Mouse (Mus musculus) erythroid progenitor cell, adult 5-6 weeks (primary cell): ENCODE results near the gene Ttll11. TPM values are rescaled to one million over a fixed set of nuclear protein-coding genes. Genes with fewer than 3 reads are reported as not detected.

ENCODE experiments used
- ATAC-seq: replicated peaks from 2 replicates; pipeline ENCODE4 v1.8.0; 2016; ENCODE audit warnings: moderate number of reproducible peaks, mild to moderate bottlenecking, moderate TSS enrichment, inconsistent platforms; ENCODE audit not compliant: poor library complexity, low FRiP score, severe bottlenecking
- total RNA-seq, 2 experiments: library from RNA; stranded (forward) in 1 of 2; stranded (reverse) in 1 of 2; fragments of 150-400 nt in 1 of 2; fragments of 186-747, 209-891 nt in 1 of 2; gene quantifications; 2 replicates each; pipeline versions ENCODE4 v1.2.3 to v1.2.4; 2015 to 2017; ENCODE audit warnings: low replicate concordance in 2 of 2

The Ttll11 gene
- total RNA-seq, 2 experiments from 2014 or later = not detected

- ATAC-seq = no peak
These were observed 190.1 kb downstream of the Ttll11 start for GRCm38 (mm10) chr2:35789362-35790326.

DNA sequence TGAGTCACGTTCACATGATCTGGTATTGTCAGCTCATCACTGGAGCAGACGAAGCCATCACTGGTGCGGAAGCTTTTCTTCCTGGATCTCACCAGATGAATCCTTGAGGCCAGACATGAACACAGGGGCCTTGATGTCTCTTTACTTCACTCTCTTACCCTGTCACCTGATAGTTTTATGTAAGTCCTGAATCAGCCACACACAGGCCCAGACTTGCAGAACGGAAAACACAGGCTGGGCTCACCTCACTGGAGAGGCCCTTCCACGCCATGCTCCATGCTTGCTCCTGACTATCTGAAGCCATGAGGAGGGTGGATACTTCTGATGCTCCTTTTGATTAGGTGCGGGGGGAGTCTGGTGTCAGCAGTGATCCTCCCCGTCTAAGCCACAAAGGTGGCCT is 193.8 kb downstream of the Ttll11 start:
- no peak for ATAC-seq

DNA sequence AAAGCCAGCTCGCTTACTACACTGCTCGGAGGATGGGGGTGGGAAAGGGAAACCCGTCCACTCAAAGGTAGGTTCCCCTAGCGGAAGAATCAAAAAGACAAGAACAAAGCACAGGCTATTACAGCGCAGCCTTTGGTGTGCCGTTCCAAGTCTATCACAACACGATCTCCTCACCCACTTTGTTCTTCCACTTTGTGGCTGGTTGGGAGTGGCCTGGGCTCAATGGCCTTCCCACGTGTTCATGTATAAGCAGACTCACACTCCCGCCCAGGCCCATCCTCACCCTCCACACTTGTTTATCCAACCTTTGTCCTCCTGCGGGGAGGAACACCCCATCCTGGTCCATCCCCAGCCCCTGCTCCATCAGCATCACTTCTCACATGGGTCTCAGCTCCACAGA is 196.3 kb downstream of the Ttll11 start:
- no peak for ATAC-seq

DNA sequence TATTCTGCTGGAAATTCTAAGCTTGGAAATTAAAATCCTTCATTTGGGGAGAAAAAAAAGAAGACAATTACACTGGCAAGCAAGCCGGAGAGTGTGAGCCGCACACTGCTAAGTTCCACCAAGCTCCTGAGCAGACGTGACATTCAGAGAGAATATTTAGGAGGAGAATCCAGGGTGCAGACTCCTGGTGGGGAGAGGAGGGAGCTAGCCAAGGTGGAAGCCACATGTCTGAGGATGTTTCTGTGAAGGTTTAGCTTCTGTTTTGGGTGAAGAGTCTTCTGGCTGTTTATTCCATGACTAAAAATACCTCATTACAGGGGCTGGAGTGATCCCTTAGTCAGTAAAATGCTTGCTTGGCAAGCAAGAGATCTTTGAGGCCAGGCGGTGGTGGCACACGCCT is 200.4 kb downstream of the Ttll11 start:
- no peak for ATAC-seq

DNA sequence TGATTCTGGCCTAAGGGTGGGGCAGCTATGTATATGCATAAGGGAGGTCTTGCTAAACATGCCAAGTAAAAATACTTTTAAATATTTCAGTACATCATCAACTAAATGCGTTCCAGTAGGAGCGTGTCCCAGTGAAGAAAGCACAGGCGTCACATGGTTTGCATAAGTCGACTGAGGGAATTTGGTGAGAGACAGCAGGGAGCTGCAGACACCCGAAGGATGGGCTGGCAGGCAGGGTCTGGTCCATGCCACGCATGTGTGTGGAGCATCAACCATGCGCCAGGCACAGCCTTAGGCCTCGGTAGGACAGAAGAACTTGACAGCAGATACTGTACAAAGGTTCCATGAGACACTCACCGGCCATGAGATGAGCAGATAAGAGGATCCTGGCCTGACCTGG is 202.8 kb downstream of the Ttll11 start:
- no peak for ATAC-seq

- no peak for ATAC-seq
These were observed 204.1 kb downstream of the Ttll11 start for GRCm38 (mm10) chr2:35775651-35776055.

DNA sequence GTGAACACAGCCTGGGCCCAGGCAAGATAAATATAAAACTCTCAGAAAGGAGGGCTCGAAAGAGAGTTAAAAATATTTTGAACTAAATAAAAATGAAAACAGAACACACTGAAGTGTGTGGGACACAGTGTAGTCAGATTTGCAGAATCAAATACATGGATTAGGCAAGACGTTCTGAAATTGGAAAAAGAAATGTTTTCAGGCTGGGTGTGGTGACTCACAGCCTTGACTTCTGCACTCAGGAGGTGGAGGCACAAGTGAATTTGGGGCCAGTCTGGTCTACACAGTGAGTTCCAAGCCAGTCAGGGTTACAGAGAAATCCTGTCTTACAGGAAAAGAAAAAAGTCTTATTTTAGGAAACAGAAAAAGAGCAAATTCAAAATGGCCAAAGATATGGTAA is 209.2 kb downstream of the Ttll11 start:
- ATAC-seq = no peak

GRCm38 (mm10) chr2:35769398-35769797 is 210.3 kb downstream of the Ttll11 start:
- ATAC-seq = no peak

DNA sequence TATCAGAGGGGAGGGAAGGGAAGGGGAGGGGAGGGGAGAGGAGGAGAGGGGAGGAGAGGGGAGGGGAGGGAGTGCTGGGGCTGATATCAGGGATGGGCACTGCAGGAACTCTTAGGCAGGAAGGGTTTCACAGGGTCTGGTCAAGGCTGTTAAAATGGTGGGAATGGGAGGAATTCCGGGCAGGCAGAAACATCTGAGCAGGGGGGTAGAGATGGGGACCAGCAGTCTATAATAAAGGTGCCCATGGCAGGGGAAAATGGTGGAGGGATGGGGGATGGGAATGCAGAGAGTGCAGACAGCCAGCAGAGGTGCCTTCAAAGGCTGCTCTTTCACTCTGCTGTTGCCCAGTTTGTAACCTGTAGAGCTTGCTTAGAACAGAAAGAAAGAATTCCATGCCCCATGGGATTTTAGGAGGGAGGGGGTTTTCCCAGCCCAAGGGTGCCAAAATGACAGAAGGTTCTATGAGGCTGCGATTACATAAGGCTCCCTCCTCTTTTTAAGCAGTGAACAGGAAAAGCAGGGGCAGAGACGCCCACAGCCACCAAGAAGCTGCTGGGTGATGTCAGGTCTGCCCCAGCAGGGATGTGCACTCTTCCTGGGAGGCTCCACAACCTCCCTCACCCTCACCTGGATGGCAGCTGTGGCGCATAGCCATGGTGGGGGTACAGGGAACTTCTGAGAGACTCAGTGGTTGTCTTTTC is 211.0 kb downstream of the Ttll11 start:
- ATAC-seq = no peak

DNA sequence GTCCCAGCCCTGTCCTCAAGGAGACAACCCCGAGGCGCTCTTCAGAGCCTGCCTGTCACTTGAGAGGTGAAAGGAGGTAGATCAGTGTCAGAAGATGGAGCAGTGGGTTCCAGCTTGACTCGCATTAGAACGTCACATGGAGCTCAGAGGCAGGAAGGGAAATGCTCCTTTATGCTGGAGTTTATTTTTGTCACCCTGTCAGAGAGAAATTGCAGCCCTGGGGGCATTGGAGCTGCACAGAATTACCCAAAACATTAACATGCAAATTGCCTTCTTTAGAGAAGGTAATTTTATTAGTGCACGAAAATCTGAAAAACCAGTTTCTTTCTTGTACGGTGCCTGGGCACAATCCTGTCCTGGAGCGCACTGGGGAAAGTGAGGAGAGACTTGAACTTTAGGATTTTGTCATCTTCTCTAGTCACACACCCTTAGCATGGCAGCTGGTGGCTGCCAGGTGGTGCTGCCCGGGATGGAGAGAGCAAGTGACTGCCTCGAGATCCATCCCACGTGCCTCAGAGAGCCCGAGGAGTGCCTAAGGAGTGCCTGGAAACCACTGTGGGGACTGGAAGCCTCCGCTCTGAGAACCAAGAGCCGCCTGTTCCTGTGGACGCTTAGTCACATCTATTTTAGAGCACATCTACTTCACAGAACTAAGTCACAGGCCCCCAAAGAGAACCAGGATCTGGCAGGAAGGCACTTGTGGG is 211.7 kb downstream of the Ttll11 start:
- ATAC-seq = no peak

DNA sequence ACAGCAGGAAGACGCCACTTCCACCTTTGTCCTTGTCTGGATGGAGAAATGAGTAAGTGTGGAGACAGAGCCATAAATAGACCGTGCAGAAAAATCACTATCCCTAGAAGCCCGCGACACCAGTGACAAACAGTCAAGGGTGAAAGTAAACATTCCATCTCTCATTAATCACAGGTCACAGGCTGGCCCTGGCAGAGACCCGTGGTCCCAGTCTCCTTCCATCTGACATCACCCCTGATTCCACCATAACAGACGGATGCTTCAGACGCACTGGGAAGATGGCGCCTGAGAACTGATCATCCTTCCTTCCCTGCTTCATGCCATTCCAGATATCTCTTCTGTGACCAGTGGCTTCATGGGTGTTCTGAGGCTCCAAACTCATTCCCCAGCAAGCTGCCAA is 215.4 kb downstream of the Ttll11 start:
- ATAC-seq = no peak

DNA sequence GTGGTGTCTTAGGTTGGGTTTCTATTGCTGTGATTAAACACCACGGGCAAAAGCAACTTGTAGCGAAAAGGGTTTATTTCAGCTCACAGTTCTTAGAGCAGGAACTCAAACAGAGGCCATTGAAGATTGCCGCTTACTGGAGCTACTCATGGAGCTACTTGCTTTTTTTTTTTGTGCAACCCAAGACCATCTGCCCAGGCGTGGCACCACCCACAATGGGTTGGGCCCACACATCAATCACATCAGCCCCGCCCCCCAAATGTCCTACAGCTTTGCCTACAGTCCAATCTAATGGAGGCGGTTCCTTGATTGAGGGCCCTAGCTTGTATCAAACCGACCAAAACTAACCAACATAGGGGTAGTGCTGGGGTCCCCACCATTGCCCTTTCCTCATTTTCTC is 215.9 kb downstream of the Ttll11 start:
- no peak for ATAC-seq

GRCm38 (mm10) chr2:35761458-35761857 is 218.3 kb downstream of the Ttll11 start:
- no peak for ATAC-seq

GRCm38 (mm10) chr2:35760867-35761266 is 218.8 kb downstream of the Ttll11 start:
- ATAC-seq = no peak

GRCm38 (mm10) chr2:35760352-35760751 is 219.4 kb downstream of the Ttll11 start:
- no peak for ATAC-seq

- ATAC-seq = no peak
These were observed 223.2 kb downstream of the Ttll11 start for GRCm38 (mm10) chr2:35756467-35756866.

DNA sequence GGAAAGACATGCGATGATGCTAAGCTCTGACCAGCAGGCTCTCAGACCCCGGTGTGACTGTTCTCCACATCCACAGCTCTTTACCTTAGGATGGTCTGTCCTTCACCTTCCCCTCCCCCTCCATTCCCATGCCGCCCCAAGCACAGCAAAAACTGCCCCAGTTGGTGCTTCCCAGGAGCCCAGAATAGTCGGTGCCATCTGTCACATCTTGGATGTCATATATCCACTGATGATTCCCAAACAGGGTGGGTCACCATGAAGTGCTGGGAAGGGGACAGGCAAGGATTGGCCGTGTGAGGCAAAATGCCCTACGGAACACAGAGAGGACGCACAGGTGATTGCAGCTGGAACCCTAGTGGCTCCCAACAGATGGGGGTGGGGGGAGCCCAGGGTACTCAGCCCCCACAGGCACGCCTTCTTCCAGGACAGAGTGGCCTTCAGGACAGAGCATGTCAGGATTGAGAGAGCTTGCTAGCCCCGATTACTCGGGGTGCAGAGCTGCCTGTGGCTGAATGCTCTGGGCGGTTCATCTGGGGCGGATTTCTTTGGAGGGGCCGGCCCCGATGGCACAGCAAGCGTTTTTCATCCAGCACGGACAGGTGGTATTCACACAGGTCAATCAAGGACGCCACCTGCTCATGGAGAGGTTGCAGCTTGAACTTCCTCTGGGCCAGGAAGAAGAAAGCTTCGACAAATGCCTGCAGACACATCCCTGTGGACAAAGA is 227.8 kb downstream of the Ttll11 start:
- no peak for ATAC-seq

DNA sequence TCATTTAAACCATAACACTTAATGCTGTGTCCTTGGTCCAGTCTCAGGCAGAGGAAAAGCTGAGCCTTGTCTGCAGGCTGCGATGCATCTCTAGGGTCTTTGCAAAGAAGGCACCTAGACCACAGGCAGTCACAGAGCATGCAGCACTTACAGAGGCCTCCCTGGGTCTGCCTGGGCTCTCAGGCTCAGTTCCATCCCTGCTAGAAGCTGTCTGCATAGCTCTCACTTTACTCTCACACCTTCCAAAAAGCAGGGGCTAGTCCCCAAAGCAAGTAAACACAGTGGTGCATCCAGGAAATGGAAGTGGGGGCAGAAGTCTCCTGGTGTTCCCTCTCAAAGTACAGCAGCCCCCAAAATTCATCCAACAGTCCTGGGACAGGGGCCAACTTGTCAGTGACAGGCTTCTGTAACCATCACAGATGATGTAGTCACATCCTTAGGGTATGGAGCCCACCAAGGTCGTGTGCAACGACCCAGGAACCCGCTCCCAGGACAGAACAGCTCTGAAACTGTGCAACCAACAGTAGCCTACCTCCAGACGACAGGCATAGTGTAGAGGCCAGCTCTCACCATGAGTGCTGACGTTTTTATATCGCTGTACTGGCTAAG is 229.1 kb downstream of the Ttll11 start:
- ATAC-seq = no peak

DNA sequence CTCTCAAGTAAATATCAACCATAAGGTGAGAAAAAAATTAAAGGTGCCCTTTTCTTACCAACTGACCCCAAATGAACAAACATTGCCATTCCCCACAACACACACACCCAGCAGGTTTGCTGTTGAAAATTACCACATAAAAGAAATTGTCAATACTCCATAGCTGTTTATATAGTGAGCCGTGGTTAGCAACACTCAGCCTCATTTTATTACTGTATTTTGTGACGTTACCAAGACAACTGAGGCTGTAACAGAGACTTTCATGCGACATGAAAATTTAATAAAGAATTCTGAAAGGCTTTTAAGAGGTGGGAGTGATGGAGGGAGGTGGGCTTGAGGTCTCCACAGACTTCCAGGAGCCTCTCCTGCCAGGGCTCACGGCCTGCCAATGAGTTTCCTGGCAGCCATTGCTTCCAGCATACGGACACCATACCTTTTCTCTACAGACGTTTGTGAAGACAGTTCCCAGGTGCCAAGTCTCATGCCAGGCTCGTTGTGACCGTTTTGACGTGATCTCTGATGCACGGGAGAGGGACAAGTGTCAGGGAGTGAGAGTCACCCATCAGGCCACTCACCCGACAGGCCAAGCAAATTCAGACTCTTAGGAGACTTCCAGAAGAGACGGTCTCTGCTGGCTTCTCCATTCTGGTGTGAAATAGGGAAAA is 232.2 kb downstream of the Ttll11 start:
- ATAC-seq = no peak
